Mouse (Mus musculus) embryonic facial prominence, embryonic 10.5 days (tissue): Measurements from ENCODE around the gene Uvrag. TPM values are rescaled to one million over a fixed set of nuclear protein-coding genes. Genes with fewer than 3 reads are reported as not detected.
A peak's percentile ranks its signal among the peaks of the same experiment; 100 is the strongest.

Experiments
- DNase-seq: peaks from one replicate; pipeline ENCODE4 v3.0.0-alpha.2; 2017; ENCODE audit warnings: low spot score
- H3K27ac ChIP-seq: fragments of 300-500 bp; sonication (generic); replicated peaks from 2 replicates; pipeline ENCODE4 v1.5.1; 2016; ENCODE audit warnings: mild to moderate bottlenecking
- H3K27me3 ChIP-seq: fragments of 300-500 bp; sonication (generic); replicated peaks from 2 replicates; pipeline ENCODE4 v1.6.1; 2016; ENCODE audit warnings: low read depth, mild to moderate bottlenecking; ENCODE audit not compliant: poor library complexity, severe bottlenecking
- H3K36me3 ChIP-seq: fragments of 300-500 bp; sonication (generic); replicated peaks from 2 replicates; pipeline ENCODE4 v1.6.1; 2016; ENCODE audit warnings: mild to moderate bottlenecking, moderate library complexity
- H3K4me1 ChIP-seq: fragments of 300-500 bp; sonication (generic); 2 replicates; pipeline ENCODE4 v1.6.1; 2016
- H3K4me3 ChIP-seq: fragments of 300-500 bp; sonication (generic); 2 replicates; pipeline ENCODE4 v1.5.1; 2016; ENCODE audit warnings: mild to moderate bottlenecking, moderate library complexity
- H3K9me3 ChIP-seq: fragments of 300-500 bp; sonication (generic); 2 replicates; pipeline ENCODE4 v1.6.1; 2016; ENCODE audit warnings: mild to moderate bottlenecking
- WGBS: fragments of 180-500 bp; shearing (Covaris S2); methylation state at CpG from one replicate; pipeline ENCODE4 v1.1.7; 2016; 5-methylcytosine and 5-hydroxymethylcytosine counted together
- polyA plus RNA-seq: library from polyadenylated mRNA; unstranded; fragments of >200 nt; fragmentation: Nextera tagmentation; extraction: Ambion mirVana; gene quantifications from 2 replicates; pipeline ENCODE4 v1.2.1, GENCODE M21; 2016

Uvrag gene
- polyA plus RNA-seq, 1 experiment from 2014 or later = 11.0 TPM

DNA sequence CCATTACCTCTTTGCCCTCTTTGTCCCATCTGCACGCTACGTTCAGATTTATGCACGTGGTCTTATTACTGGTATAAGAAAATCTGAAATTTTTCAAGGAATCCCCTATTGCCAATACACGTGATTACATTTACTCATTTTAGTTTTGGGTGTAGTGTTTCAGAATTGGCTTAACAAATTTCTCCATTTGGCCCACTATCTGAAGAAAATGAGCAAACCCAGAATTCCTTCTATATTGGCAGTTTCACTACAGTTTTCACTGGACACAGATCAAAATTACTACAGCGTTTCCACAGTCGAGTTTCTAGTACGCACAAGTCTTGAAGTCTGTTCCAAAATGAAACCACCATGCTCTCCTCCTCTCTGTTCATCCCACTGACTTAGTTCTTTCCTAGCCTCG is 104.7 kb downstream of the Uvrag start:
- no peak overlapping the region for H3K4me3 ChIP-seq
- H3K27me3 ChIP-seq = no peaks in the 10 kb centered on the region
- 92% methylated on average over 8 of the region's 8 CpGs for WGBS
- DNase-seq = no peak
- H3K4me1 ChIP-seq = peaks cover 5% of the 10 kb centered on the region; the same call in 1 of the 2 replicates
- no peaks in the 10 kb centered on the region for H3K9me3 ChIP-seq
- no peak overlapping the region for H3K27ac ChIP-seq
- H3K36me3 ChIP-seq = peaks cover 7% of the 10 kb centered on the region

DNA sequence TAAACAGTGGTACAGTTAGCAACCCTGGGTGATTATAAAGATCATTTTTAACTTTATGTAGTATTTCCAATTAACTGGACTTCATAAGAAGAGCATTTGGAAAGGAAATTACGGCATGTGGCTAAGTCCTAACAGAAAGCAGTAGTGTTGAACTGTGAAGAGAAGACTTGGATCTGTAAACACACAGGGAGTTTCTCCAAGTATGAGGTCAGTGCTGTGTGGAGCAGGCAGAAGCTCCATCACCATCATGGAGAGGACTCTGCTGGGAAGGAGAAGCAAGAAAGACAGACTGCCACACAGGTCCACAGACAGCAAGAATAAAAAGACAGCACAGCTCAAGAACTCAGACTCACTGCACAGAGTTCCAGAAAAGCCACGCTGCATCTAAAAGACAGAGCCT is 106.0 kb downstream of the Uvrag start:
- peaks cover 7% of the 10 kb centered on the region for H3K36me3 ChIP-seq
- H3K27ac ChIP-seq = no peak overlapping the region
- DNase-seq = no peak
- H3K4me1 ChIP-seq = peaks cover 5% of the 10 kb centered on the region; the same call in 1 of the 2 replicates
- no peak overlapping the region for H3K4me3 ChIP-seq
- H3K27me3 ChIP-seq = no peaks in the 10 kb centered on the region
- WGBS = 90% methylated on average over 2 of the region's 2 CpGs
- H3K9me3 ChIP-seq = no peaks in the 10 kb centered on the region

DNA sequence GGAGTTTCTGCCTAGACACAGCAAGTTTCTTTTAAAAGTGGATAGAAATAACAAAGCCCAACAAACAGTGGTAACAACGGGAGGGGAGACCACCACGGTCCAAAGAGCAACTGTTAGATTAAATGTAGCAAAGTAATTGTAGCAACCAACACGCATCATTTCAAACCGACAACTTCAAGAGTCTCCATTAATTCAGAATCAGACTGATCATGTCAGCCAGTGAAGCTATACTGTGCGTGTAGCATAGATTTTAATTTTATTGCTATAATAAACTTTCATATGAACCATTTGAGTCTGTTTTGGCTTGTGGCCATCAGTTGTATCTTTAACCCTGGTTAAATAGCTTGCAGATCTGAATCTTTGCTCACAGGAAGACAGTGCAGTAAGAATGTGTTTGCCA is 107.1 kb downstream of the Uvrag start:
- Histone ChIP-seq H3K4me1 (peaks cover 5% of the 10 kb centered on the region; the same call in 1 of the 2 replicates), H3K9me3 (no peaks in the 10 kb centered on the region), H3K27me3 (no peaks in the 10 kb centered on the region), H3K36me3 (peaks cover 7% of the 10 kb centered on the region), H3K4me3 (no peak overlapping the region), H3K27ac (no peak overlapping the region)
- no peak for DNase-seq
- 92% methylated on average over 5 of the region's 5 CpGs for WGBS

DNA sequence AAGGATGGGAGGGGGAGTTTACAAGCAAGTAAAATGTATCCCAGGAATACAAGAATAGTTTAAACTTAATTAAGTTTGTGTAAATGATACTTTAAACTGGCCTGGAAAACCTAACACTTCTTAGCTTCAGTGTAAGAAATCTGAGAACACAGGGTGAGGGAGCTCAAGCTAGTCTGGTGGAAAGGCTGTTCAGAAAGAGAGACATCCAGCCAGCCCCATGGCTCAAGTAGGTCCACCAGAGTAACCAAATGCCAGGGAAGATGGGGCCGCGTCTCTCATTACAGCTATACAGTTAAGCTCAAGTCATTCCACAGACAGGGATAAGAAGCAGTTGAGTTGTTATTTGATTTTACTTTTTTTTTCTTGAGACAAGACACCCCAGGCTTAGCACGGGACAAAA is 107.6 kb downstream of the Uvrag start:
- H3K27me3 ChIP-seq = no peaks in the 10 kb centered on the region
- 94% methylated on average over 3 of the region's 3 CpGs for WGBS
- DNase-seq = no peak
- no peaks in the 10 kb centered on the region for H3K9me3 ChIP-seq
- H3K27ac ChIP-seq = no peak overlapping the region
- peaks cover 7% of the 10 kb centered on the region for H3K36me3 ChIP-seq
- H3K4me3 ChIP-seq = no peak overlapping the region
- peaks cover 5% of the 10 kb centered on the region; the same call in 1 of the 2 replicates for H3K4me1 ChIP-seq

DNA sequence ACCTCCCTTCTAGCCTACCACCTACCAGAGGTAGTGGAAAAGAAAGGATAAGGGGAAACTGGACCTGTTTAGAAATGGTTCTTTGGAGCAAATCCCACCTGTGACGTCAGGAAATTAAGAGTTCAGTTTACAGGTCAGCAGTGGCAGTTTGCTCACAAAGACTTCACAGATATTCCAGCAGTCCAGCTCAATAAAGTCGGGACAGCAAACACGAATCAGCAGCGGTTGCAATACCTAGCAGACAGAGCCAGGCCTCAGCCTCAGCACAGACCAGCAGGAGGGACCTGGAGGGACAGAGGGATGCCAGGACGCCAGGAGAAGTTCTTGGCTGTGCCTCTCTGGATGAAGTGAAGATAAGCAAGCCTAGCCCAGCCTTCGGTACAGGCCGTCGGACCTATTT is 108.9 kb downstream of the Uvrag start:
- Histone ChIP-seq H3K27me3 (no peaks in the 10 kb centered on the region), H3K4me3 (no peak overlapping the region), H3K36me3 (peaks cover 7% of the 10 kb centered on the region), H3K9me3 (no peaks in the 10 kb centered on the region), H3K27ac (no peak overlapping the region), H3K4me1 (peaks cover 9% of the 10 kb centered on the region)
- 93% methylated on average over 8 of the region's 8 CpGs for WGBS
- no peak for DNase-seq

DNA sequence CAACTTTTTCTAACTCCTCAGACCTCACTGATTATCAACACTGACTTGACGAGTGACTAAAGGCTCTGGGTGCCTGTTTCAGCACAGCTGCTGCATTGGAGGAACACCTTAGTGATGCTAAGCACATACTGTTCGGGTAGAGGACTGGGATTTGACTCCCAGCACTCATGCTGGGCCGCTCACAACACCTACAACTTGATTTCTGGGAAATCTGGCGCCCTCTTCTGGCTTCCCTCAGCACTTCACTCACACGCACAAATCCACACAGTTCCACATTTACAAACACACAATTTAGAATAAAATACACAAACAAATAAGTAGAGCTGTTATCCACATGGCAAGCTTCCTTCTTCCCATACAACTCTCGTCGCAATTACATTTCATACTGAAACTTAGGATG is 112.8 kb downstream of the Uvrag start:
- DNase-seq = no peak
- Histone ChIP-seq H3K27me3 (no peaks in the 10 kb centered on the region), H3K4me3 (no peak overlapping the region), H3K27ac (no peak overlapping the region), H3K4me1 (peaks cover 4% of the 10 kb centered on the region; the same call in 1 of the 2 replicates), H3K9me3 (no peaks in the 10 kb centered on the region), H3K36me3 (peaks cover 7% of the 10 kb centered on the region)
- 88% methylated on average over 7 of the region's 7 CpGs for WGBS

DNA sequence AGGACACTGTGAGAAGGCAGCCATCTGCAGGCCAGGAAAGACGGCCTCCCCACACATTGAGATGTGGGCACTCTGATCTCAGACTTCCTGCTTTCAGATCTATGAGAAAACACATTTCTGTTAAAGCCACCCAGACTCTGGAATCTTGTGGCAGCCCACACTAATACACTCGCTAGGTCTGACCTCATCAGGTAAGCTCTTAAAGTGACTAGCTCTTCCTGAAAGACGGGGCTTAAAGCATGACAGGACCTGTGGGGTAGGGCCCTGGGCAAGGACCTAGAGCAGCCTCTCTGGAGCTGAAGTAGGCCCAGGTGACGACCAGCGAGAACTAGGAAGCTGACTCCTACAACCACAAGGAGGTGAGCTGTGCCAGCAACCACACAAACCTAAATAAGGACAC is 113.8 kb downstream of the Uvrag start:
- WGBS = 80% methylated on average over 5 of the region's 5 CpGs
- DNase-seq = no peak

DNA sequence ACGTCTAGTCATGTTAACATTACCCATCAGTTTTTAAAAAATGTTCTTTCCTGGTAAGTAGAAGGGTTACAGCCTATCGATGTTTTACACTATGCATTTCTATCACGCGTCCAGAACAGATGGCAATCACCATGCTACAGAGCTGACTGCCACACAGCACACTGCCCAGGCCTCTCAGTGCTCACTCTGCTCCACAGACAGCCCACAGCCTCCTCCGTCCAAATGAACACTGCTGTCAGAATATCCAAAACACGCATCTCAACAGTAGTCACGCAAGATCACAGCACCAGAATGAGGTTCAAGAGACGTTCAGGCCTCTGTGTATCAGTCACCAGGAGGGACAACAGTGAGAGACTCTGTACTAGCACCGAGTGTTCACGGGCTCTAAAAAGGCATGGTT is 115.0 kb downstream of the Uvrag start:
- DNase-seq = no peak
- 92% methylated on average over 10 of the region's 10 CpGs for WGBS
- Histone ChIP-seq H3K9me3 (no peaks in the 10 kb centered on the region), H3K27me3 (no peaks in the 10 kb centered on the region), H3K4me1 (peaks cover 12% of the 10 kb centered on the region), H3K4me3 (no peak overlapping the region), H3K36me3 (no peaks in the 10 kb centered on the region), H3K27ac (no peak overlapping the region)

More for the DNA sequence above, 113.8 kb downstream of the Uvrag start:
- H3K27ac ChIP-seq = peak overlapping the region; percentile 24
- H3K27me3 ChIP-seq = no peaks in the 10 kb centered on the region
- peaks cover 4% of the 10 kb centered on the region; the same call in 1 of the 2 replicates for H3K4me1 ChIP-seq
- H3K4me3 ChIP-seq = no peak overlapping the region
- H3K36me3 ChIP-seq = peaks cover 2% of the 10 kb centered on the region; the same call in 1 of the 2 replicates
- H3K9me3 ChIP-seq = no peaks in the 10 kb centered on the region

DNA sequence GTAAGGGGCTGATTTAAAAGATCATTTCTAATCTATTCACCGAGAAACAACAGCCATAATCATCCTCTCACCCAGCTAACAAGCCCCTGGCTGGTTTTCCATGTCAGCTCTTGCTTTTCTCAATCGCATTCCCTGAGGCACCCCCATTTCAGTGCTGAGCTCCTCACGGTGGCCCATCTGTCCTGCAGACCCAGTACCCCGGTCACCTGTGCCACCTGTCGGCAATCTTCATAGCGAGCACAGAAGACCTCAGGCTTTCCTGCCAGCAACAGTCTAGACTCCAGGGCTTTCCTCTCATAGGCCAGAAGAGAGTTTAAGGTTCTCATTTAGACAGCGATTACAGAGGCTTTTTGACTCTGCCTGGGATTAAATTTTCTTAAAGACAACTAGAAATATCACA is 115.7 kb downstream of the Uvrag start:
- H3K9me3 ChIP-seq = no peaks in the 10 kb centered on the region
- no peak overlapping the region for H3K4me3 ChIP-seq
- no peak overlapping the region for H3K27ac ChIP-seq
- WGBS = 88% methylated on average over 7 of the region's 7 CpGs
- no peaks in the 10 kb centered on the region for H3K36me3 ChIP-seq
- H3K27me3 ChIP-seq = no peaks in the 10 kb centered on the region
- DNase-seq = no peak
- peaks cover 17% of the 10 kb centered on the region for H3K4me1 ChIP-seq

DNA sequence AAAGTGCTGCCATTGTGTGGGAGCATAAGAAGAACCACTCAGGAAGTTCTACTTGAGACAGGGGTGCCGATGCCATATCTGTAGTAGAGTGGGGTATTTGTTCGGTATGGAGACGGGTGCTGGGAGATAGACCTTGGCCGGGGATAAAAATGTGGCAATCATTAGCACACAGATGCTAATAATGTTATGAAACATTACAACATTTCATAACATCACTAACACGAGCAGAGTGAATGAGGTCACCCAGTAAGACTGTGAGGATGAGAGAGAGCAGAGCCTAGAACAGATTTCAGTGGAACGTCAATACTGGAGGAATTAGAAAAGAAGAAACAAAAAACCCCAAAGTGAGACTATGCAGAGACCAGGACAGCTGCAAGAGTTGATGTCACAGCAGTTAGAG is 116.2 kb downstream of the Uvrag start:
- Histone ChIP-seq H3K9me3 (no peaks in the 10 kb centered on the region), H3K27me3 (no peaks in the 10 kb centered on the region), H3K27ac (no peak overlapping the region), H3K36me3 (no peaks in the 10 kb centered on the region), H3K4me3 (no peak overlapping the region), H3K4me1 (peaks cover 20% of the 10 kb centered on the region)
- WGBS = 91% methylated on average over 6 of the region's 6 CpGs
- DNase-seq = no peak

DNA sequence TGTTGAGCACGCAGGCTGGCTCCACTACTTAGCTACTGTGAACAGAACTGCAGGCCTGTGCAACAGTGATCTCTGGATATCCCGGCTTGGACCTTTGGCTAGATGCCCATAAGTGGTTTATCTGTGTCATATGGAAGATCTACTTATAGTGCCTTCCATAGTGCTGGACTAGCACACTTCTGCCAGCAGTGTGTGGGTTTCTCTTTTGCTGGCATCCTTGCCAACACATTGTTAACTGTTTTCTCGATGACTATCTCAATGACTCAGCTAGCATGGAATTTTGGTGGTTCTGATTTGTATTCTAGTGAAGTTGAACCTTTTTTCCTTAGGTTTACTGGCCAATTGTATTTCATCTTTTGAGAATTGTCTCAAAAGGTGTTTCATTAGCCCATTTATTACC is 117.0 kb downstream of the Uvrag start:
- H3K9me3 ChIP-seq = no peaks in the 10 kb centered on the region
- H3K4me1 ChIP-seq = peaks cover 20% of the 10 kb centered on the region
- DNase-seq = no peak
- H3K27me3 ChIP-seq = no peaks in the 10 kb centered on the region
- H3K27ac ChIP-seq = no peak overlapping the region
- WGBS = 92% methylated on average over 3 of the region's 3 CpGs
- H3K4me3 ChIP-seq = no peak overlapping the region
- no peaks in the 10 kb centered on the region for H3K36me3 ChIP-seq

DNA sequence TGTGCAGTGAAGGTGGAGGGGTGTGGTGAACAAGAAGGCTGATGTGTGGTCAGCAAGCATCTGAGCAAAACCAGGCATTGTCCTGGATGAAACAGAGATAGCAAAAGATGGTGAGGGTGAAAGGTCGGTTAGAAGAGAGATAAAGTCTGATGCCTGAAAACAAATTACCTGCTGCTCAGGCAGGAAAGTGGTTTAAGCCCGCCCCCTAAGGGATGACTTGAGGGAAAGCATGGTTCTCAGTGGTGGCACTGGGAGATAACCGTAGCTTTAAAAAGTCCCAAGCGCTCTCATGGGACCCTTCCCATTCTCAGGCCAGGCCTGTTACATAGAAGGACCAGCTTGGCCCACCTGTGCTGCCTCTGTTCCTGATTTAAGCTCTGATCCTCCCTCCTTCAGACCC is 119.7 kb downstream of the Uvrag start:
- no peaks in the 10 kb centered on the region for H3K36me3 ChIP-seq
- no peaks in the 10 kb centered on the region for H3K9me3 ChIP-seq
- H3K4me3 ChIP-seq = no peak overlapping the region
- H3K27ac ChIP-seq = no peak overlapping the region; the same call in 1 of the 2 replicates
- no peaks in the 10 kb centered on the region for H3K27me3 ChIP-seq
- H3K4me1 ChIP-seq = peaks cover 16% of the 10 kb centered on the region
- WGBS = 52% methylated on average over 4 of the region's 4 CpGs
- DNase-seq = no peak

DNA sequence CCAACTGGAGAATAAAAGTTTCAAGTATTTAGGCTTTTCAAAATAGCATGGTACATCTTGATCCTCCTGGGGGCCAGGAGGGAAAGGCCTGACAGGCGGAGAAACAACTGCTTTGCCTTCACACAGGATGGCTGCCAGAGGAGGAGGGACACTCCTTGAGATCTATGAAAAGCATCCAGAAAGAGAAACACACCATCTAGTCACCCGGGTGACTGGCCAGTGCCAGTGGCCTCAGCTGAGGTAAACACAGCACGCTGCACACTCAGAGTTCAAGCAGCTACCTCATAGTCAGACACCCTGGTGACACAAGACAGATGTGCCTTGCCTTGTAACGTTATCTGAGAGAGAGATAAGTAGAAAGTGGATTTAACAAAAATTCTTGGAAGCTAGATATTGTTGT is 120.6 kb downstream of the Uvrag start:
- DNase-seq = no peak
- no peak overlapping the region for H3K4me3 ChIP-seq
- 68% methylated on average over 4 of the region's 4 CpGs for WGBS
- peaks cover 22% of the 10 kb centered on the region for H3K4me1 ChIP-seq
- no peaks in the 10 kb centered on the region for H3K27me3 ChIP-seq
- no peak overlapping the region for H3K27ac ChIP-seq
- H3K9me3 ChIP-seq = no peaks in the 10 kb centered on the region
- no peaks in the 10 kb centered on the region for H3K36me3 ChIP-seq
